Mouse (Mus musculus) limb, embryonic 13.5 days (tissue): ENCODE results near the gene Kctd6. TPM values are rescaled to one million over a fixed set of nuclear protein-coding genes. Genes with fewer than 3 reads are reported as not detected.
A peak's percentile ranks its signal among the peaks of the same experiment; 100 is the strongest.

ENCODE experiments used
- ATAC-seq: fragments of 200-750 bp; cut with Nextera tagmentation; 2 replicates; pipeline ENCODE4 v1.8.0; 2017; ENCODE audit warnings: low read depth, moderate number of reproducible peaks, moderate TSS enrichment; ENCODE audit not compliant: low FRiP score
- H3K27ac ChIP-seq: fragments of 300-500 bp; sonication (generic); 2 replicates; pipeline ENCODE4 v1.5.1; 2015; ENCODE audit warnings: inconsistent platforms, mild to moderate bottlenecking, moderate library complexity
- H3K27me3 ChIP-seq: fragments of 300-500 bp; sonication (generic); 2 replicates; pipeline ENCODE4 v1.6.1; 2015; ENCODE audit warnings: mild to moderate bottlenecking, inconsistent platforms
- H3K36me3 ChIP-seq: fragments of 300-500 bp; sonication (generic); 2 replicates; pipeline ENCODE4 v1.6.1; 2015; ENCODE audit warnings: inconsistent platforms, mild to moderate bottlenecking, moderate library complexity
- H3K4me1 ChIP-seq: fragments of 300-500 bp; sonication (generic); 2 replicates; pipeline ENCODE4 v1.6.1; 2015; ENCODE audit warnings: inconsistent platforms
- H3K4me2 ChIP-seq: fragments of 300-500 bp; sonication (generic); replicated peaks from 2 replicates; pipeline ENCODE4 v1.6.1; 2015; ENCODE audit warnings: inconsistent platforms, mild to moderate bottlenecking, moderate library complexity
- H3K4me3 ChIP-seq: fragments of 300-500 bp; sonication (generic); 2 replicates; pipeline ENCODE4 v1.5.1; 2015; ENCODE audit warnings: moderate library complexity, mild to moderate bottlenecking, inconsistent platforms
- H3K9ac ChIP-seq: fragments of 300-500 bp; sonication (generic); 2 replicates; pipeline ENCODE4 v1.6.1; 2015; ENCODE audit warnings: mild to moderate bottlenecking, inconsistent platforms
- H3K9me3 ChIP-seq: fragments of 300-500 bp; sonication (generic); 2 replicates; pipeline ENCODE4 v1.6.1; 2016; ENCODE audit warnings: inconsistent platforms
- WGBS: fragments of 180-500 bp; shearing (Covaris S2); methylation state at CpG from one replicate; pipeline ENCODE4 v1.1.7; 2015; 5-methylcytosine and 5-hydroxymethylcytosine counted together
- polyA plus RNA-seq: library from polyadenylated mRNA; unstranded; fragments of >200 nt; fragmentation: Nextera tagmentation; extraction: Ambion mirVana; gene quantifications from 2 replicates; pipeline ENCODE4 v1.2.1, GENCODE M21; 2015

The Kctd6 gene
- polyA plus RNA-seq, 1 experiment from 2014 or later = 7.8 TPM

DNA sequence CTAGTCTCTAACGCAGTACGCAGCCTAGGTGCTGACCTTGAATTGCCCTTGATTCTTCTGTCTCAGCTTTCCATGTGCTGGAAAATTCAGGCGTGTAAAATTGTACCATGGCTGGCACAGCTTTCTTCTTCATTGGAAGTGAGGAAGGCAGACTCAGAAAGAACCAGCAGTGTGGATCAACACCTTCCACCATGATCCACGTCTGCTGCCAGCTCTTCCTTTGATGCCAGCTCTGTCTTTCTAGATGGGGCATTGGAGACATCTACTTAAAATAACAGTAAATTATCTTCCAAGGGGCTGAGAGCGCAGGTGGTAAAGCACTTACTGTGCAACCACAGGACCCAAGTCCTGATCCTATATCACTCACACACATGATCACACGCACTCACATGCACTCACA lies 21.2 kb upstream of the Kctd6 start:
- H3K9me3 ChIP-seq = no peaks in the 10 kb centered on the region
- H3K9ac ChIP-seq = no peak overlapping the region
- H3K4me3 ChIP-seq = no peak overlapping the region
- 81% methylated on average over 6 of the region's 6 CpGs for WGBS
- ATAC-seq = no peak
- H3K27ac ChIP-seq = no peak overlapping the region; the same call in 1 of the 2 replicates
- H3K27me3 ChIP-seq = no peaks in the 10 kb centered on the region
- H3K4me2 ChIP-seq = no peak overlapping the region
- peaks cover 16% of the 10 kb centered on the region for H3K4me1 ChIP-seq
- H3K36me3 ChIP-seq = no peaks in the 10 kb centered on the region

DNA sequence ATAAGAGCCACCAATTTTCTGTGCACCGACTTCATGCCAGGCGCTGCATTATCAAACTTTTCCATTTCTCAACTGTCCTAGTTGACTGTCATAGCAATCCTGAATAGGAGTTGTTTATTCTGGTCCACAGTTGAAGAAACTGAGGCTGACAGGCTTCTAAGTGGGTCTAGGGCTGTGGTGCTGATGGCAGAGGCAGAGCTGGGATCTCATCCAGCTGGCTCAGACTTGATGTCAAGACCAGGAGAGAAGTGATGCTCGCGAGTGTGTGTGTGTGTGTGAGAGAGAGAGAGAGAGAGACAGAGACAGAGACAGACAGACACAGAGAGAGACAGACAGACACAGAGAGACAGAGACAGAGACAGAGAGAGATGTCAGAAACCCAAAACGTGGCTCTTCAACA lies 13.2 kb upstream of the Kctd6 start:
- ATAC-seq = no peak
- Histone ChIP-seq H3K4me2 (no peak overlapping the region), H3K27ac (no peak overlapping the region), H3K27me3 (no peaks in the 10 kb centered on the region), H3K4me1 (no peaks in the 10 kb centered on the region), H3K9me3 (no peaks in the 10 kb centered on the region), H3K9ac (no peak overlapping the region), H3K4me3 (no peak overlapping the region), H3K36me3 (no peaks in the 10 kb centered on the region)
- WGBS = 86% methylated on average over 5 of the region's 5 CpGs

DNA sequence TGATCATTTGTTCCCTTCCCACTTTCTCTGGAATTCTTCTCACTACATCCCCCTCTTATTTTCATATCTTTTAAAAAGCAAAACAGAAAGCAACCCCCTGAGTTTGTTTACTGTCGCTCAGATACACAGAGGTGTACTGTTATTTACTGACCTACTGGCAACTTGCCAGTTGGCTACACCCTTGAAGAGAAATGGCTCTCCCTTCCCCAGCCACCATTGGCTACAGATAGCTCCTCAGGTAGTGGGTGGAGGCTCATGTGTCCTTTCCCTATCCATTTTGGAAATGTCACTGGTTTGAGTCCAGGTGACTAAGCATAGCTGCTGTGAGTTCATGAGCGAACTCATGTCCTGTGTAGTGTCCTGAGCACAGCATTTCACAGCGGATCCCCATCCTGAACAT lies 12.2 kb upstream of the Kctd6 start:
- H3K9me3 ChIP-seq = no peaks in the 10 kb centered on the region
- no peaks in the 10 kb centered on the region for H3K36me3 ChIP-seq
- H3K4me2 ChIP-seq = no peak overlapping the region
- 74% methylated on average over 3 of the region's 3 CpGs for WGBS
- ATAC-seq = no peak
- 0 out of 2 replicates have a peak, but pooled peaks cover 6% of the 10 kb centered on the region for H3K4me1 ChIP-seq
- no peak overlapping the region for H3K27ac ChIP-seq
- no peak overlapping the region for H3K9ac ChIP-seq
- H3K4me3 ChIP-seq = no peak overlapping the region
- H3K27me3 ChIP-seq = no peaks in the 10 kb centered on the region

DNA sequence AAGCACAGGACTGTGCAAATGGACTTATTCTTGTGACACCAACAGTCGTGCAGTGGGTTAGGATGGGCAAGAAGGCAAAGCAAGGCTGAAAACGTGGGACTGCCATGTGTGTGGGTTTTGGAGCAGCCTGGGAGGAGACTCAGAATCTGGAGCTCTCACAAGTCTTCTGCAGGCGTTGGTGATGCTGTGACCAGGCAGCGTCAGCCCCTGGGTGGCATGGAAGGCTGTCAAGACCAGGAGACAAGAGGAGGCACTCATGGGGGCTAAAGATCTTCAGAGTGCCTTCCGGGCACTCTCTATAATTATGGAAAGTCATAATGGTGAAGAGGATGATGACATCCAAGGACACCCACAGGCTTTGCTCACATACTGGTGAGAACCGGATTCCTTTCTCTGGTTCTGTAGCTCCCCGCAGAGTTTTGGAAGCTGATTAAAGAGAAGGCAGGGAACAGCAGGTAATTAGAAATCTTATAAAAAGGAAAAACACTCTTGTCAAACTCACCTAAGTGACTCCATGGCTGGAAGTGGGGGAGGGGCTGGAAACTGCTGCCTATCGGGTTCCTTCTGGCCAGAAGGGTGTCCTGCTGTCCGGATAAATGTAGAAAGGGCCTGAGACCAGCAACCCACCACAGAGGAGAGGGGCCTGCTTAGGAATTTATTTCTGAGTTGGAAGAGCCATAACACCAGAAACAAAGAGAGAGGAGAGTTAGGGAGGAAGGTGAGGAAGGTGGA lies 7.6 kb upstream of the Kctd6 start:
- WGBS = 42% methylated on average over 9 of the region's 9 CpGs
- Histone ChIP-seq H3K4me1 (peaks cover 13% of the 10 kb centered on the region), H3K27me3 (no peaks in the 10 kb centered on the region), H3K4me3 (no peak overlapping the region), H3K27ac (no peak overlapping the region), H3K36me3 (no peaks in the 10 kb centered on the region), H3K4me2 (no peak overlapping the region), H3K9ac (no peak overlapping the region), H3K9me3 (no peaks in the 10 kb centered on the region)
- ATAC-seq = no peak

DNA sequence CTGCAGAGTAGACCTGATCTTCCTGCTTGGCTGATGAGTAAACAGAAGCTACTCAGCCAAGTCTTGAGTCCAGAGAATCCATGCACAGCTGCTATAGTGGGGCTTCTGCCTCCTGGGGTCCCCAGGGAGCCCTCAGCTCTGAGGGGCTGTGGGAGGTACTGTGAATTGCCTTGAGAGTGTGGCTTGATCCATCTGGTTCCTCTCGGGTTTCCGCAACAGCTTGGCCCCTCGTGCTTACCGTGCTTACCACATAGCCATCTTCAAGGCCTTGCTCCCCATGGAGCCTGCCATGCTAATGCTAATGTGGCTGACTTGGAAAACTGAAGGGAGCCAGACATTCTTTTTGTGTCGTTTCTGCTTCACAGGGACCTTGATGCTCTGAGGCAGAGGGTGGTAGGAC lies 6.8 kb upstream of the Kctd6 start:
- Histone ChIP-seq H3K4me2 (no peak overlapping the region), H3K36me3 (no peaks in the 10 kb centered on the region), H3K4me3 (no peak overlapping the region), H3K27ac (no peak overlapping the region), H3K27me3 (no peaks in the 10 kb centered on the region), H3K4me1 (peaks cover 13% of the 10 kb centered on the region), H3K9me3 (no peaks in the 10 kb centered on the region), H3K9ac (no peak overlapping the region)
- 17% methylated on average over 5 of the region's 5 CpGs for WGBS
- peak; percentile 64; the same call in 1 of the 2 replicates for ATAC-seq

DNA sequence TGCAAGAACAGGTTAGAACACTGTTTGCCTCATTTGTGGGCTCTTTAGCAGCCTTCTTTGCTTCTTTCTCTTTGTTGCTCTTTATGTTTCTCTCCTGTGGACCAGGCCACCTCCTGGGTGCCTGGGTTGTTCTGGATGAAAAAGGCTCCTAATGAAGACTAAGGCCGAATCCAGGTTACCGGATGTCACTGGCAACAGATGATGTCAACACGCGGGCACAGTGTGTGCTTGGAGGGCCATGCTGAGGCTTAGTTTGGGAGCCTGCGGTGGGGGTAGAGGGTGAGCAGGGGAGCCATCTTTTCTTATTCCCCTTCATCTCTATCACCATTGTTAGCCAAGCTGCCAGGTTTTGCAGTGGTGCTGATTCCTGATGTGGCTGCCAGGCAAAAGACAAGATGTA lies 6.4 kb upstream of the Kctd6 start:
- Histone ChIP-seq H3K4me3 (no peak overlapping the region), H3K4me1 (peaks cover 13% of the 10 kb centered on the region), H3K4me2 (no peak overlapping the region), H3K27ac (no peak overlapping the region), H3K36me3 (no peaks in the 10 kb centered on the region), H3K27me3 (no peaks in the 10 kb centered on the region), H3K9ac (no peak overlapping the region), H3K9me3 (no peaks in the 10 kb centered on the region)
- 76% methylated on average over 5 of the region's 5 CpGs for WGBS
- no peak for ATAC-seq

DNA sequence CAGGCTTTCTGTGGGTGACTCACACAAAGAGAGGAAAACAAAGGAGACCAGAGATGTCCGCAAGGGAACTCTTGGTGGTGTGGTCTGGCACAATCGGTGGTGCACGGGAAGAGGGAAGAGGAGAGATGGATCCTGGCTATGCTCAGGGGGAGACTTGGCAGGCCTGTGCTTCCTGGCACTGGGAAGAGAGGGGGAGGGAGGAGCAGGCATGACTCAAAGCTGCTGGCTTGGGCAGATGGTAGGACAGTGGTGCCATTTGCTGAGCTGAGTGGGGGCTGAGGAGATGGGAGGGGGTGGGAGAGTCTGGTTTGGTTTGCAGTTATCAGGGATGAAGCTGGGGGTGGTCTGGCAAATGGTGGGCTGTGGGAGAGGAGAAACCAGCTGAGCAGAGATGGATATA lies 5.1 kb upstream of the Kctd6 start:
- Histone ChIP-seq H3K27me3 (no peaks in the 10 kb centered on the region), H3K4me2 (no peak overlapping the region), H3K4me1 (peaks cover 13% of the 10 kb centered on the region), H3K27ac (no peak overlapping the region), H3K4me3 (no peak overlapping the region), H3K9ac (no peak overlapping the region), H3K36me3 (no peaks in the 10 kb centered on the region), H3K9me3 (no peaks in the 10 kb centered on the region)
- 89% methylated on average over 3 of the region's 3 CpGs for WGBS
- no peak for ATAC-seq

DNA sequence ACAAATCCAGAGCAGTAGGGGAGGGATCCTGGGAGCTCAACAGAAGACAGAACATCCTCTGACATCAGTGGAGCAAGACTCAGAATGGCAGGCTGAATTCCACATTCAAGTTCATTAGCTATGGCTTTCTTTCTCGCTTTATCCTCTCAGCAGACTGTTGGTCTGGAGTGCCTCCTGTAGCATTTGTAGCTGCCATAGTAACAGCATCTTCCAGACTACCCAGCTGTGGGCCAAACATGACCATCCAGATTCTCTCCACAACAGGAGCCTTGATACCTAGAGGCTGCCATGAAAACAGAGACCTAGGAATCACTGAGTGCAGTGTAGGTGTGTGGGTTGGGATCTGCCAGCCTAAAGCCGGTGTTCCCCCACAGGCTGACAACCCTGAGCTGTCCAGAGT lies 4.0 kb upstream of the Kctd6 start:
- H3K27ac ChIP-seq = no peak overlapping the region
- no peaks in the 10 kb centered on the region for H3K36me3 ChIP-seq
- H3K27me3 ChIP-seq = no peaks in the 10 kb centered on the region
- peaks cover 17% of the 10 kb centered on the region for H3K4me1 ChIP-seq
- 91% methylated on average over 2 of the region's 2 CpGs for WGBS
- no peak for ATAC-seq
- H3K9ac ChIP-seq = no peak overlapping the region
- H3K9me3 ChIP-seq = no peaks in the 10 kb centered on the region
- H3K4me2 ChIP-seq = no peak overlapping the region
- no peak overlapping the region for H3K4me3 ChIP-seq

DNA sequence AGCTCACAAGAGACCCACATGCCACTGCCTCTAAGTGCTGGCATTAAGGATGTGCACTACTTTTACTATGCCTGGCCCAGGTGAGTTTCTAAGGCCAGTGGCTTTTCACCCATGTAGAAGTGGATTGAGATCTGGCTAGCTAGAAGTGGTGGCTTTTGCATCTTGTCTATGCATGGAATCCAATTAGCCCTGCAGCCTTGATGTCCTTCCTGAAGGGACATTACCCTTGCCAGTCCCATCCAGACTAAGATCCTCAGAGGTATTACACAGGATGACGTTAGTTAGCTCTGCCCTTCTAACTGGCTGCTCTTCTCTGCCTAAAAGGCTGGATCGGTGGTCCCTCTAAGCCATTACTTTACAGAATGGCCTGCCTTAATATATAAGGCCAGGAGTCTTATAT lies 944 bp upstream of the Kctd6 start:
- 72% methylated on average over 2 of the region's 2 CpGs for WGBS
- no peak overlapping the region for H3K4me2 ChIP-seq

DNA sequence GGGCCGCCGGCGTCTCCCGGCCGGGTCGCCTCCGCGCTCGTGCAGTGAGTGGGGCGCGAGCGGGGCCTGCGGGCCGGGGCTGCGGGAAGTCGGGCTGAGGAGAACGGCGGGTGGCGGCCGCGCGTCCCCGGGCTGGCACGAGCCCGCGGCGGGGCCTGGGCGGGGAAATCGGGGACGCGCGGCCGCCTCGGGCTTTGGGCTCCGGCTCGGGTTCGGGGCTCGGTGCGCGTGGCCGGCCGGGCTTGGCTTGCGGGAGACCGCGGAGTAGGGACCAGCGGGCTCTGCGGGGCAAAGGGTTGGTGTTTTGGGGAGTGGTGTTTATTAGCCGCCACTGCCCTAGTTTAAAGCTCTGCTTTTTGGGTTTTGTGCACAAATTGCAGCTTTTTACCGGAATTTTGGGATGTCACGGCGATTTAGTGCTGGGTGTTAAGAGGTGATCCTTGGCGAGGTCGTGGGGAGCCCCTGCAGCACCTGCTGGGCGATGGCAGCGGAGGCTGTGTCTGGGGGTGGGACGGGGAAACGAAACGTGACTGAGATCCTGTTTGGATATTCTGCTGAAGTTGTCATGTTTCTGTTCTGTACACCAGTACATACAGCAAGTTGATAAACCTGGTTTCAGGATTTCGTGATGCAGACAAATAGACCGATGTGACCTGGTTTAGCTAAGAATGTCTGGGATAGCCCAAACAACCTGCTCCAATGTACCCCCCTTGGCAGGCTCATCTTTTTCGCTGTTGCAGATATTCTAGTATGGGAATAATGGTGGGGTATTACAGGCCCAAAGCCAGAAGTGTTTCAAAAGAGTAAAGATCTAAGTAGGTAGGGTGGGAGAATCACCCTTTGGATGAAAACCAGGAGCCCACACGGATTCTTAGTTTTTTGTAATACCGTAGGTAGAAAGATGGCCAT lies 613 bp downstream of the Kctd6 start:
- Histone ChIP-seq H3K4me3 (peak overlapping the region; percentile 70), H3K4me2 (peak overlapping the region; percentile 89), H3K27me3 (peaks cover 4% of the 10 kb centered on the region; the same call in 1 of the 2 replicates), H3K9ac (peak overlapping the region; percentile 87), H3K9me3 (no peaks in the 10 kb centered on the region), H3K36me3 (no peaks in the 10 kb centered on the region), H3K4me1 (peaks cover 33% of the 10 kb centered on the region), H3K27ac (peak overlapping the region; percentile 85; the same call in 1 of the 2 replicates)
- ATAC-seq = peak; percentile 80
- 2% methylated on average over 46 of the region's 63 CpGs for WGBS

More for the DNA sequence above, 944 bp upstream of the Kctd6 start:
- peaks cover 4% of the 10 kb centered on the region; the same call in 1 of the 2 replicates for H3K27me3 ChIP-seq
- H3K9ac ChIP-seq = no peak overlapping the region
- H3K27ac ChIP-seq = no peak overlapping the region
- H3K9me3 ChIP-seq = no peaks in the 10 kb centered on the region
- no peak for ATAC-seq
- H3K4me1 ChIP-seq = peaks cover 22% of the 10 kb centered on the region
- H3K36me3 ChIP-seq = no peaks in the 10 kb centered on the region
- H3K4me3 ChIP-seq = no peak overlapping the region

DNA sequence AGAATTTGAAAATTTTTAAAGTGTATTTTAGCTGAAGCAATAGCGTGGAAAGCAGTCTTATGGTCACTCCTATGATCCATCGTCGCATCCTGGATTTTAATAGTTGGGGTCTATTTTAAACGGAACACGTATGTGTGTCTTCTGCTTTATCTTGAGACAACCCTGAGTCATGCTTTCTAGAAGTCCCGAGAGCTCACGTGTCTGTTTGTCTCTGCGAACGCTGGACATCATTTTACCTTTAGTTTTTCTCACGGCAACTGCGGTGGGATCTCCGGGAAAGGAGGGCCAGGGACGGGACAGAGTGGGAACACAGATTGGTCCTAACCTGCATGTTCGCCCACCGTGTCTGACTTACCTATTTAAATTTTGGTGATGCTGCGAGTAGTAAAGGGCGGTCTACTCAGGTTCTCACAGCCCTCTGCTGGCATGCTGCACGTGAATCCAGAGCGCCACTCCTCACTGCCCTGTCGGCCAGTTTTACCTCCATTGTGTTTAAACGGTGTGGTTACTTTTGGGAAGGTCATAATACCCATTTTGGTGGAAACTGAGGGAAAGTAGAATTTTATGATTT lies 1.4 kb downstream of the Kctd6 start:
- Histone ChIP-seq H3K4me1 (peaks cover 33% of the 10 kb centered on the region), H3K27ac (no peak overlapping the region), H3K27me3 (peaks cover 4% of the 10 kb centered on the region; the same call in 1 of the 2 replicates), H3K36me3 (no peaks in the 10 kb centered on the region), H3K9ac (no peak overlapping the region; the same call in 1 of the 2 replicates), H3K4me3 (peak overlapping the region; percentile 70), H3K9me3 (no peaks in the 10 kb centered on the region), H3K4me2 (peak overlapping the region; percentile 89)
- WGBS = 20% methylated on average over 21 of the region's 21 CpGs
- no peak for ATAC-seq

DNA sequence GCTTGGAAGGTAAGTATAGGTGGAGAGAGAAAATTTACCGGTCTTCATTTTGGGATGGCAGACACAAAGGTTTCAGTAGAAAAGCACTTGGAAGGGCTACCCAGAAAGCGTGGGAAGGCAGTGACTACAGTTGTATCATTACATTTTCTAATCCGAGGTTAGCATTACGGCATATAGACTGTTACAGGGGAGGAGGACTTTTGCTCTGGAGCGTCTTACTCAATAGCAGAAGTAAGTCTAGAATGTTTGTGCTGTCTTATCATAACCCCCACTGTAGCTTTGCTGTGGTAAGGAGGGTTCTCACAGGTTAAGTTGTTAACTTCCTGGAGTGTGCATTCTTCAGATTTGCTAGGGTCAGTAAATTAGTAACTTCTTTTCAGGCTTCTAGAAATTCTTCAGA lies 2.2 kb downstream of the Kctd6 start:
- Histone ChIP-seq H3K9ac (no peak overlapping the region), H3K36me3 (no peaks in the 10 kb centered on the region; the same call in 1 of the 2 replicates), H3K27ac (no peak overlapping the region), H3K4me2 (peak overlapping the region; percentile 89), H3K4me1 (peaks cover 33% of the 10 kb centered on the region), H3K9me3 (no peaks in the 10 kb centered on the region), H3K4me3 (0 out of 2 replicates have a peak overlapping the region, but pooled peaks have one; percentile 70), H3K27me3 (peaks cover 4% of the 10 kb centered on the region; the same call in 1 of the 2 replicates)
- ATAC-seq = no peak
- WGBS = 61% methylated on average over 5 of the region's 5 CpGs
